In genomic region chr2:71303221-71303620, GRCm38 (mm10) we compare ENCODE assay signal across 9 mouse cellular contexts.
DNase-seq lines count a peak whose midpoint lies in the region; ATAC-seq and TF ChIP-seq lines count a peak whose summit lies in the region.
"Had no signal": no experiment of that assay in that cellular context is flagged by ENCODE, and none has a peak within 500 bp of the region (broad histone marks: within the 10 kb centered on the region; RNA-seq: fewer than 3 reads in every experiment).

No protein-coding gene starts in this region.

- no peak for TF ChIP-seq CTCF in intestine, postnatal 0 days (IDR thresholded peaks at IDR 0.05; ENCODE audit: low read depth)

- H3K9ac ChIP-seq in intestine, embryonic 15.5 days: no peak overlapping the region
- H3K9ac ChIP-seq in intestine, postnatal 0 days (ENCODE audit: low read depth, low read length): no peak overlapping the region

- peak; percentile 49 for ATAC-seq in intestine, embryonic 15.5 days
- no peak for ATAC-seq in intestine, postnatal 0 days
- ATAC-seq in megakaryocyte progenitor cell, adult 5-6 weeks (replicated peaks; ENCODE audit: poor library complexity): peak; percentile 26; the same call in 1 of the 2 replicates

- H3K27me3 ChIP-seq in intestine, embryonic 15.5 days (replicated peaks): no peaks in the 10 kb centered on the region
- H3K27me3 ChIP-seq in intestine, postnatal 0 days (replicated peaks; ENCODE audit: control insufficient read depth, insufficient read depth, low read length): no peaks in the 10 kb centered on the region

- H3K4me1 ChIP-seq in intestine, embryonic 15.5 days (replicated peaks): no peaks in the 10 kb centered on the region
- no peaks in the 10 kb centered on the region for H3K4me1 ChIP-seq in intestine, postnatal 0 days (replicated peaks; ENCODE audit: control insufficient read depth, insufficient read depth, low read length)

- DNase-seq in embryo, embryonic 10 days (ENCODE audit: low spot score): peak; percentile 34
- DNase-seq in embryo, embryonic 11 days: no peak
- peak; percentile 25 for DNase-seq in right cerebral cortex, postnatal 4 days
- no peak for DNase-seq in right cerebral cortex, postnatal 36 days (ENCODE audit: low spot score in 2 of 2)
- no peak for DNase-seq in gastrocnemius, postnatal 25 days
- DNase-seq: right cerebral cortex, postnatal 14 days had no signal

- no peaks in the 10 kb centered on the region for H3K9me3 ChIP-seq in intestine, embryonic 15.5 days
- H3K9me3 ChIP-seq in intestine, postnatal 0 days (ENCODE audit: control insufficient read depth): no peaks in the 10 kb centered on the region

- no peak overlapping the region for H3K4me2 ChIP-seq in intestine, embryonic 15.5 days (replicated peaks)
- no peak overlapping the region for H3K4me2 ChIP-seq in intestine, postnatal 0 days (replicated peaks; ENCODE audit: low read depth)

- H3K27ac ChIP-seq in intestine, embryonic 15.5 days: no peak overlapping the region
- no peak overlapping the region for H3K27ac ChIP-seq in intestine, postnatal 0 days (ENCODE audit: low read depth, low read length)

- no peak overlapping the region for H3K4me3 ChIP-seq in intestine, embryonic 15.5 days (replicated peaks)
- H3K4me3 ChIP-seq in intestine, postnatal 0 days (ENCODE audit: low read depth, low read length): no peak overlapping the region

- no peaks in the 10 kb centered on the region for H3K36me3 ChIP-seq in intestine, embryonic 15.5 days
- no peaks in the 10 kb centered on the region for H3K36me3 ChIP-seq in intestine, postnatal 0 days (ENCODE audit: control insufficient read depth, insufficient read depth)

Comparison
In these comparisons a context has a peak if more than half of its experiments do, and no peak if none do; other contexts are left out.
1. DNase-seq: peak in embryo, embryonic 10 days (single experiment) and right cerebral cortex, postnatal 4 days (single experiment); none in embryo, embryonic 11 days (single experiment), right cerebral cortex, postnatal 36 days (0 of 2) and gastrocnemius, postnatal 25 days (single experiment).